Mouse (Mus musculus): Measurements from ENCODE around the gene Rcn3.
"Not testable (repeated sequence)": the region's sequence is repeated elsewhere in the genome, so short reads cannot be mapped to it uniquely, and the experiment has no call there.

Gene Rcn3

GRCm38 (mm10) chr7:45092048-45092447, at the start of gene Rcn3:
TSS of gene Rcn3 (minus strand) at chr7:45092221.
- peak; percentile 79 for DNase-seq (ENCODE audit: low read depth, low spot score)

- DNase-seq (ENCODE audit: low read depth, low spot score), result no peak
Measured at GRCm38 (mm10) chr7:45141319-45141718, 49.3 kb upstream of the Rcn3 start.

- no peak for DNase-seq (ENCODE audit: low read depth, low spot score)
Measured at GRCm38 (mm10) chr7:45139904-45140723, 48.1 kb upstream of the Rcn3 start.

- no peak for DNase-seq (ENCODE audit: low read depth, low spot score)
Measured at GRCm38 (mm10) chr7:45138403-45138802, 46.4 kb upstream of the Rcn3 start.

GRCm38 (mm10) chr7:45137171-45138006, 45.4 kb upstream of the Rcn3 start:
- no peak for DNase-seq (ENCODE audit: low read depth, low spot score)

GRCm38 (mm10) chr7:45135993-45136567, 44.1 kb upstream of the Rcn3 start, which contains the start of the genes Gm45713 and Flt3l:
TSS of gene Gm45713 (minus strand) at chr7:45136231.
TSS of gene Flt3l (minus strand) at chr7:45136432.
- no peak for DNase-seq (ENCODE audit: low read depth, low spot score)

GRCm38 (mm10) chr7:45135370-45135769, 43.3 kb upstream of the Rcn3 start:
- no peak for DNase-seq (ENCODE audit: low read depth, low spot score)

- DNase-seq (ENCODE audit: low read depth, low spot score), result no peak
Measured at GRCm38 (mm10) chr7:45134544-45135026, 42.6 kb upstream of the Rcn3 start.

GRCm38 (mm10) chr7:45133446-45134159, 41.6 kb upstream of the Rcn3 start:
- no peak for DNase-seq (ENCODE audit: low read depth, low spot score)

GRCm38 (mm10) chr7:45131850-45132249, 39.8 kb upstream of the Rcn3 start:
- DNase-seq (ENCODE audit: low read depth, low spot score), result no peak

- DNase-seq (ENCODE audit: low read depth, low spot score), result no peak
Measured at GRCm38 (mm10) chr7:45129776-45130512, 37.9 kb upstream of the Rcn3 start.

GRCm38 (mm10) chr7:45129318-45129717, 37.3 kb upstream of the Rcn3 start:
- DNase-seq (ENCODE audit: low read depth, low spot score), result no peak

- peak; percentile 99 for DNase-seq (ENCODE audit: low read depth, low spot score)
Measured at GRCm38 (mm10) chr7:45128624-45129246, 36.7 kb upstream of the Rcn3 start, which contains the start of gene Rpl13a. TSS of gene Rpl13a (minus strand) at chr7:45128761.

- no peak for DNase-seq (ENCODE audit: low read depth, low spot score)
Measured at GRCm38 (mm10) chr7:45127700-45128224, 35.7 kb upstream of the Rcn3 start.

GRCm38 (mm10) chr7:45126844-45127699, 35.1 kb upstream of the Rcn3 start:
- DNase-seq (ENCODE audit: low read depth, low spot score), result no peak

GRCm38 (mm10) chr7:45126147-45126843, 34.3 kb upstream of the Rcn3 start:
- no peak for DNase-seq (ENCODE audit: low read depth, low spot score)

GRCm38 (mm10) chr7:45125649-45126048, 33.6 kb upstream of the Rcn3 start:
- DNase-seq (ENCODE audit: low read depth, low spot score), result not testable (repeated sequence)

GRCm38 (mm10) chr7:45125144-45125600, 33.2 kb upstream of the Rcn3 start:
- DNase-seq (ENCODE audit: low read depth, low spot score), result no peak

All from brain, embryonic 18.5 days (tissue).